Mouse (Mus musculus): ENCODE measurements around the gene Mrpl57. TPM values are rescaled to one million over a fixed set of nuclear protein-coding genes. Genes with fewer than 3 reads are reported as not detected.
A peak's percentile ranks its signal among the peaks of the same experiment; 100 is the strongest.

The Mrpl57 gene
- 123 and 135 TPM in 2 replicates for polyA plus RNA-seq (2015; fragmentation: Nextera tagmentation; extraction: Ambion mirVana)

GRCm38 (mm10) chr14:57825788-57826751, at the start of gene Mrpl57, which contains the start of gene Ska3:
Gene Mrpl57, plus strand, starts transcription at chr14:57826234.
Gene Ska3, minus strand, starts transcription at chr14:57826185.
- H3K27ac ChIP-seq (replicated peaks) = peak within 1 kb of the TSS; percentile 93
- peaks cover 28% of the 10 kb centered on the region for H3K4me1 ChIP-seq
- peak within 1 kb of the TSS; percentile 95 for H3K9ac ChIP-seq
- H3K4me3 ChIP-seq = peak within 1 kb of the TSS; percentile 91
- H3K27me3 ChIP-seq (replicated peaks) = no peaks in the 10 kb centered on the region
- peak; percentile 92 for ATAC-seq (ENCODE audit: extremely low read depth, insufficient number of reproducible peaks, low FRiP score, low TSS enrichment)
- WGBS = under 1% methylated on average over 96 of the region's 96 CpGs
- no peaks in the 10 kb centered on the region for H3K9me3 ChIP-seq
- peaks cover 24% of the 10 kb centered on the region for H3K36me3 ChIP-seq
- peak within 1 kb of the TSS; percentile 85 for H3K4me2 ChIP-seq

- no peak overlapping the region for H3K9ac ChIP-seq
- H3K36me3 ChIP-seq = no peaks in the 10 kb centered on the region
- H3K27me3 ChIP-seq (replicated peaks) = no peaks in the 10 kb centered on the region
- no peak overlapping the region for H3K27ac ChIP-seq (replicated peaks)
- no peak for ATAC-seq (ENCODE audit: extremely low read depth, insufficient number of reproducible peaks, low FRiP score, low TSS enrichment)
- 0 out of 2 replicates have a peak, but pooled peaks cover 3% of the 10 kb centered on the region for H3K4me1 ChIP-seq
- H3K4me3 ChIP-seq = no peak overlapping the region
- no peaks in the 10 kb centered on the region for H3K9me3 ChIP-seq
- 34% methylated on average over 4 of the region's 4 CpGs for WGBS
- H3K4me2 ChIP-seq = no peak overlapping the region
Observed at GRCm38 (mm10) chr14:57787406-57787805, 38.6 kb upstream of the Mrpl57 start.

DNA sequence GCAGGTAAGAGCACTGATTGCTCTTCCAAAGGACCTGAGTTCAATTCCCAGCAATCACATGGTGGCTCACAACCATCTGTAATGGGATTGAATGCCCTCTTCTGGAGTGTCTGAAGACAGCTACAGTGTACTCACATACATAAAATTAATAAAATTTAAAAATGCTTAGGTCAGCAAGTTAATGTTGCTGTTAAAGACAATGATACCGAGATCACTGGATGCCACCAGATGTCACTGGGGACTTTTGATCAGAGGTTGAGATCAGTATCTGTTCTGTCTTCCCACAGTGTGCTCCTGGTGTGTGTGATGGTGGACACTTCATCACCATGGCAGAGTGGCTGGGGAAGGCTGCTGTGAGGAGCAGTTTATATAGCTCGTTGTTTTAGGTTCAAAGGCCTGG, 36.7 kb upstream of the Mrpl57 start:
- no peaks in the 10 kb centered on the region for H3K27me3 ChIP-seq (replicated peaks)
- no peak overlapping the region for H3K4me3 ChIP-seq
- H3K9ac ChIP-seq = no peak overlapping the region
- H3K36me3 ChIP-seq = no peaks in the 10 kb centered on the region
- ATAC-seq (ENCODE audit: extremely low read depth, insufficient number of reproducible peaks, low FRiP score, low TSS enrichment) = no peak
- H3K9me3 ChIP-seq = no peaks in the 10 kb centered on the region
- no peak overlapping the region for H3K4me2 ChIP-seq
- H3K4me1 ChIP-seq = 0 out of 2 replicates have a peak, but pooled peaks cover 3% of the 10 kb centered on the region
- H3K27ac ChIP-seq (replicated peaks) = no peak overlapping the region
- 66% methylated on average over 2 of the region's 2 CpGs for WGBS

DNA sequence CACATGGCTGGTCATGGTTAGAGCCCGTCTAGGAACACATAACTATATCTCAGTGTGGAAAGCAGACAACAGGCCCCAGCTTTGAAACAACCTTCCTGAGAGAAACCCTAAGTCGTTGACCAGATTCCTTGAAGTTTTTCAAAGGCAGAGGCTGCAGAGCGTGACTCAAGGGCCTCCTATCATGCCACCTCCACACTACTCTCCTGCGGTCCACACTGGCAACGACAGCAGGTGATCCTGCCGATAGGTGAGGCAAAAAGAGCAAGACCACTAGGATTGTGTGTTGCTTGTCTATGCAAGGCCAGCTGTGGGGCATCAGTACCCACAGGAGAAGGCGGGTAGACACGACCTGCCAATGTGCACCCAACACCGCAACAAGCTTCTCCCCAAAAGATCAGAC, 36.3 kb upstream of the Mrpl57 start:
- Histone ChIP-seq H3K4me3 (no peak overlapping the region), H3K9me3 (no peaks in the 10 kb centered on the region), H3K27me3 (replicated peaks) (no peaks in the 10 kb centered on the region), H3K36me3 (no peaks in the 10 kb centered on the region), H3K4me1 (0 out of 2 replicates have a peak, but pooled peaks cover 3% of the 10 kb centered on the region), H3K4me2 (no peak overlapping the region), H3K9ac (no peak overlapping the region), H3K27ac (replicated peaks) (no peak overlapping the region)
- ATAC-seq (ENCODE audit: extremely low read depth, insufficient number of reproducible peaks, low FRiP score, low TSS enrichment) = no peak
- WGBS = 82% methylated on average over 9 of the region's 9 CpGs

GRCm38 (mm10) chr14:57791171-57791570, 34.9 kb upstream of the Mrpl57 start:
- Histone ChIP-seq H3K27me3 (replicated peaks) (no peaks in the 10 kb centered on the region), H3K4me3 (no peak overlapping the region), H3K4me1 (0 out of 2 replicates have a peak, but pooled peaks cover 3% of the 10 kb centered on the region), H3K4me2 (no peak overlapping the region), H3K27ac (replicated peaks) (no peak overlapping the region), H3K36me3 (no peaks in the 10 kb centered on the region), H3K9me3 (no peaks in the 10 kb centered on the region), H3K9ac (no peak overlapping the region)
- 76% methylated on average over 4 of the region's 4 CpGs for WGBS
- ATAC-seq (ENCODE audit: extremely low read depth, insufficient number of reproducible peaks, low FRiP score, low TSS enrichment) = no peak

- peak overlapping the region; percentile 89 for H3K4me3 ChIP-seq
- H3K27ac ChIP-seq (replicated peaks) = peak overlapping the region; percentile 29; the same call in 1 of the 2 replicates
- H3K36me3 ChIP-seq = peaks cover 21% of the 10 kb centered on the region
- H3K9me3 ChIP-seq = no peaks in the 10 kb centered on the region
- H3K9ac ChIP-seq = peak overlapping the region; percentile 76
- peak; percentile 27; the same call in 1 of the 2 replicates for ATAC-seq (ENCODE audit: extremely low read depth, insufficient number of reproducible peaks, low FRiP score, low TSS enrichment)
- H3K4me1 ChIP-seq = peaks cover 23% of the 10 kb centered on the region
- H3K27me3 ChIP-seq (replicated peaks) = no peaks in the 10 kb centered on the region
- WGBS = 5% methylated on average over 7 of the region's 7 CpGs
- H3K4me2 ChIP-seq = peak overlapping the region; percentile 93
Observed at GRCm38 (mm10) chr14:57797551-57797950, 28.5 kb upstream of the Mrpl57 start.

GRCm38 (mm10) chr14:57797991-57798931, 27.8 kb upstream of the Mrpl57 start, which contains the start of gene Sap18:
Gene Sap18, plus strand, starts transcription at chr14:57798180.
- H3K27me3 ChIP-seq (replicated peaks) = no peaks in the 10 kb centered on the region
- peaks cover 23% of the 10 kb centered on the region for H3K4me1 ChIP-seq
- peak within 1 kb of the TSS; percentile 93 for H3K9ac ChIP-seq
- ATAC-seq (ENCODE audit: extremely low read depth, insufficient number of reproducible peaks, low FRiP score, low TSS enrichment) = peak; percentile 96
- H3K27ac ChIP-seq (replicated peaks) = peak within 1 kb of the TSS; percentile 80
- no peaks in the 10 kb centered on the region for H3K9me3 ChIP-seq
- under 1% methylated on average over 96 of the region's 99 CpGs for WGBS
- H3K36me3 ChIP-seq = peaks cover 28% of the 10 kb centered on the region
- H3K4me2 ChIP-seq = peak within 1 kb of the TSS; percentile 93
- peak within 1 kb of the TSS; percentile 89 for H3K4me3 ChIP-seq

GRCm38 (mm10) chr14:57803731-57804130, 22.3 kb upstream of the Mrpl57 start:
- ATAC-seq (ENCODE audit: extremely low read depth, insufficient number of reproducible peaks, low FRiP score, low TSS enrichment) = no peak
- Histone ChIP-seq H3K27ac (replicated peaks) (0 out of 2 replicates have a peak overlapping the region, but pooled peaks have one; percentile 12), H3K27me3 (replicated peaks) (no peaks in the 10 kb centered on the region), H3K4me3 (no peak overlapping the region), H3K36me3 (peaks cover 82% of the 10 kb centered on the region), H3K9ac (no peak overlapping the region), H3K4me1 (peaks cover 23% of the 10 kb centered on the region), H3K9me3 (no peaks in the 10 kb centered on the region), H3K4me2 (no peak overlapping the region)
- WGBS = 76% methylated on average over 4 of the region's 4 CpGs

GRCm38 (mm10) chr14:57808558-57808957, 17.5 kb upstream of the Mrpl57 start:
- Histone ChIP-seq H3K27ac (replicated peaks) (no peak overlapping the region), H3K4me1 (no peaks in the 10 kb centered on the region), H3K4me2 (no peak overlapping the region), H3K36me3 (peaks cover 96% of the 10 kb centered on the region), H3K4me3 (no peak overlapping the region), H3K9me3 (peaks cover 3% of the 10 kb centered on the region; the same call in 1 of the 2 replicates), H3K9ac (no peak overlapping the region), H3K27me3 (replicated peaks) (no peaks in the 10 kb centered on the region)
- WGBS = 77% methylated on average over 5 of the region's 5 CpGs
- ATAC-seq (ENCODE audit: extremely low read depth, insufficient number of reproducible peaks, low FRiP score, low TSS enrichment) = no peak

DNA sequence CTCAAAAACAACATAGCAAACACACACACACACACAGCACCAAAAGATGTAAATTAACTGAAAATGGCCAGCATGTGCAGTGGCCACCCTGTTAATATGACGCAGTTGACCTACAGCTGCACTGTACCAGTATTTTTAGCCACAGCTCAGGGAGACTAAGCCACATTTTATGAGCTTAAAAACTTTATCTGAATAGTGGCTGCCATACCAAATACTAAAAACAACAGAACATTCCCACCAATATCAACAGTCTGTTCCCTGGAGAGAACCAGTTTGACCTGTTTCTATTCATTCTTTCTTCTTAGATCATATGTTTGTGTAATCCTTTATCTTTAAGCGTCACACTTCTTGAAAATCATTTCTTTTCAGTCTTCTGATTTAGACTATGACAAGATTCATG, 15.1 kb upstream of the Mrpl57 start:
- Histone ChIP-seq H3K4me3 (no peak overlapping the region), H3K36me3 (peaks cover 95% of the 10 kb centered on the region), H3K4me2 (no peak overlapping the region), H3K9ac (no peak overlapping the region), H3K27me3 (replicated peaks) (no peaks in the 10 kb centered on the region), H3K4me1 (no peaks in the 10 kb centered on the region), H3K9me3 (peaks cover 3% of the 10 kb centered on the region; the same call in 1 of the 2 replicates), H3K27ac (replicated peaks) (no peak overlapping the region)
- ATAC-seq (ENCODE audit: extremely low read depth, insufficient number of reproducible peaks, low FRiP score, low TSS enrichment) = no peak
- 80% methylated on average over 2 of the region's 2 CpGs for WGBS
